Mouse (Mus musculus) heart, adult 2 months (tissue): Measurements from ENCODE around the gene Gm3336. TPM values are rescaled to one million over a fixed set of nuclear protein-coding genes. Genes with fewer than 3 reads are reported as not detected.
A peak's percentile ranks its signal among the peaks of the same experiment; 100 is the strongest.

Source experiments
- DNase-seq, 2 experiments: peaks; one replicate each; pipeline ENCODE4 v3.0.0; 2021
- H3K27ac ChIP-seq: fragments of 200-600 bp; 2 replicates; pipeline ENCODE4 v1.8.1; 2022
- H3K27me3 ChIP-seq: fragments of 200-500 bp; 2 replicates; pipeline ENCODE4 v1.6.1; 2012; ENCODE audit warnings: mild to moderate bottlenecking, low read length, inconsistent platforms, mixed read lengths; ENCODE audit not compliant: control insufficient read depth, insufficient read depth
- H3K36me3 ChIP-seq: fragments of 200-500 bp; 2 replicates; pipeline ENCODE4 v1.6.1; 2012; ENCODE audit warnings: low read length, inconsistent platforms; ENCODE audit not compliant: control insufficient read depth, insufficient read depth
- H3K4me1 ChIP-seq: fragments of 200-500 bp; 2 replicates; pipeline ENCODE4 v1.6.1; 2011; ENCODE audit warnings: low read length; ENCODE audit not compliant: control insufficient read depth, insufficient read depth
- H3K4me3 ChIP-seq: fragments of 200-600 bp; 2 replicates; pipeline ENCODE4 v1.8.1; 2022
- H3K79me2 ChIP-seq: fragments of 200-500 bp; replicated peaks from 2 replicates; pipeline ENCODE4 v1.6.1; 2012; ENCODE audit warnings: mild to moderate bottlenecking, inconsistent platforms, low read length, moderate library complexity, mixed read lengths; ENCODE audit not compliant: control insufficient read depth, insufficient read depth
- H3K9ac ChIP-seq: fragments of 200-500 bp; 2 replicates; pipeline ENCODE4 v1.6.1; 2012; ENCODE audit warnings: low read depth, mild to moderate bottlenecking, control low read depth, inconsistent platforms, low read length, mixed read lengths
- CTCF ChIP-seq: fragments of 200-600 bp; IDR thresholded peaks from 2 replicates; pipeline ENCODE4 v1.8.1; 2022; ENCODE audit warnings: antibody characterized with exemption, mild to moderate bottlenecking, moderate library complexity
- EP300 ChIP-seq: fragments of 200-500 bp; IDR thresholded peaks from 2 replicates; pipeline ENCODE4 v1.6.1; 2011; ENCODE audit warnings: low read depth, low read length, control low read depth; ENCODE audit not compliant: insufficient read depth
- POLR2A ChIP-seq: fragments of 200-500 bp; IDR thresholded peaks from 2 replicates; pipeline ENCODE4 v1.6.1; 2011; ENCODE audit warnings: mild to moderate bottlenecking, low read depth, low read length, control low read depth; ENCODE audit not compliant: insufficient read depth
- WGBS: fragments of 180-500 bp; shearing (Covaris S2); methylation state at CpG from one replicate; pipeline ENCODE4 v1.1.7; 2018; 5-methylcytosine and 5-hydroxymethylcytosine counted together
- intact Hi-C: fragments of 180-260 bp; cut with DNase I; formaldehyde crosslinking; loops from one replicate; pipeline ENCODE4 v1.15.1; 2025
- polyA plus RNA-seq: library from polyadenylated mRNA; depleted of rRNA; stranded (reverse); fragments of >200 nt; gene quantifications from 2 replicates; pipeline ENCODE4 v1.2.3, GENCODE M21; 2012
- total RNA-seq, 2 experiments: library from RNA; stranded (reverse); gene quantifications; 2 replicates each; pipeline ENCODE4 v1.2.3; 2021

The Gm3336 gene
- total and polyA plus RNA-seq, 3 experiments: not detected

DNA sequence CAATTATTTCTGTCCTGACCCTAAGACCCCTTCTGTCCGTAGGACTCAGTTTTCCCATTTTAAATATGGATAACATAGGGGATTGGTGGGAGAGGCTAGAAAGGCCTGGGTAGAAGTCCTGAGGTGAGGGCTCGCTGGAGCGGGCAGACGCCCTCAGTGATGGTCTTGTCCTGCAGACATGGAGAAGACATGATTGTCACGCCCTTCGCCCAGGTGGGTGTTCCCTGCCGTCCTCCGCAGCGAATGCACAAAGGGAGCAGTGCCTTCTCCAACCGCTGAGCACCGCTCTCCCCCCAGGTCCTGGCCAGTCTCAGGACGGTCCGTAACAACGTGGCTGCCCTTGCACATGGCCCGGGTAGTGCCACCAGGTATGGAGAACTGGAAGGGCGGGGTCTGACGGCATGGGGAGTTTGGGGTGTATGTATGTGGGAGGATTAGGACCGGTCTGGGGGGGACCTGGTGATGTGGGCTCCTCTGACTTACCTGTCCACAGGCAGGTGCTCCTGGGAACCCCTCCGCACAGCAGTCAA lies 27.4 kb downstream of the Gm3336 start:
- Histone ChIP-seq H3K27me3 (no peaks in the 10 kb centered on the region), H3K9ac (no peak overlapping the region), H3K79me2 (no peaks in the 10 kb centered on the region), H3K4me1 (peaks cover 11% of the 10 kb centered on the region), H3K4me3 (no peak overlapping the region), H3K36me3 (no peaks in the 10 kb centered on the region), H3K27ac (no peak overlapping the region)
- intact Hi-C loops: no loop called here
- 81% methylated on average over 19 of the region's 19 CpGs for WGBS
- no peak for DNase-seq
- TF ChIP-seq POLR2A (no peak), EP300 (no peak), CTCF (no peak)

- no peak overlapping the region for H3K4me3 ChIP-seq
- intact Hi-C loops: no loop called here
- TF ChIP-seq POLR2A (no peak), CTCF (no peak), EP300 (no peak)
These were observed 28.3 kb downstream of the Gm3336 start for GRCm38 (mm10) chr8:70746676-70747075.

DNA sequence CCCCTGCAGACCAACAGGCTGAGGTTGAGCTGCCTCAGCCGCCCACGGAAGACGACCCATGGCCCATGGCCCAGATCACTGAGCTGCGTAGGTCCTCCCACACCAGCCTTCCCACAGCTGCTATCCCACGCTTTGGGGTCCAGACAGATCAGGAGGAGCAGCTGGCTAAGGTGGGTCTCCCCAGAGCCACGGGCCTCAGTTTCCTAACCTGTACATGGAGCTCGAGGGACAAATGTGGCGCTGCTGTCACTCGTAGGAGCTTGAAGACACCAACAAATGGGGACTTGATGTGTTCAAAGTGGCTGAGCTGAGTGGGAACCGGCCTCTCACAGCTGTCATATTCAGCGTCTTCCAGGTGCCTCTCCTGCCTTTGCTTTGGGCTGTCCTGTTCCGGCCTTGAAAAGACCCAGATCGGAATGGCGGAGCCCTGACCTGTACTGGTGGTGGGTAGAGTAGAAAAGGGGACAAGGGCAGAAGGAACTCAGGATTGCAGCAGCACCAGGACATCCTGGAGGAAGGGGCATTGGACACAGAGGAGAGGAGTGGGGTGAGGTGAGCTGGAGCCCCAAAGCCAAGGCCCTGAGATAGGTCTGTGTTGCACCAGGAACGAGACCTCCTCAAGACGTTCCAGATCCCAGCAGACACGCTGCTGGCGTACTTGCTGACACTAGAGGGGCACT lies 29.0 kb downstream of the Gm3336 start:
- no peak for DNase-seq
- H3K79me2 ChIP-seq: no peaks in the 10 kb centered on the region
- peaks cover 5% of the 10 kb centered on the region for H3K4me1 ChIP-seq
- intact Hi-C loops: no loop called here
- no peak overlapping the region for H3K9ac ChIP-seq
- no peak for TF ChIP-seq POLR2A
- 81% methylated on average over 18 of the region's 18 CpGs for WGBS
- H3K36me3 ChIP-seq: no peaks in the 10 kb centered on the region
- H3K4me3 ChIP-seq: no peak overlapping the region
- H3K27ac ChIP-seq: no peak overlapping the region
- H3K27me3 ChIP-seq: no peaks in the 10 kb centered on the region

More at GRCm38 (mm10) chr8:70746676-70747075, 28.3 kb downstream of the Gm3336 start:
- no peak for DNase-seq
- Histone ChIP-seq H3K27ac (no peak overlapping the region), H3K79me2 (no peaks in the 10 kb centered on the region), H3K9ac (no peak overlapping the region), H3K27me3 (no peaks in the 10 kb centered on the region), H3K36me3 (no peaks in the 10 kb centered on the region), H3K4me1 (peaks cover 9% of the 10 kb centered on the region)
- WGBS: 82% methylated on average over 9 of the region's 9 CpGs

- Histone ChIP-seq H3K27me3 (no peaks in the 10 kb centered on the region), H3K36me3 (no peaks in the 10 kb centered on the region)
These were observed 30.1 kb downstream of the Gm3336 start for GRCm38 (mm10) chr8:70748246-70749096.

GRCm38 (mm10) chr8:70749097-70749674 lies 30.8 kb downstream of the Gm3336 start:
- TF ChIP-seq CTCF: no peak
- no peak for TF ChIP-seq POLR2A
- TF ChIP-seq EP300: no peak
- WGBS: 84% methylated on average over 19 of the region's 19 CpGs
- intact Hi-C loops: no loop called here
- Histone ChIP-seq H3K4me1 (peaks cover 11% of the 10 kb centered on the region), H3K9ac (no peak overlapping the region), H3K36me3 (peaks cover 3% of the 10 kb centered on the region; the same call in 1 of the 2 replicates), H3K79me2 (no peaks in the 10 kb centered on the region), H3K27me3 (no peaks in the 10 kb centered on the region), H3K4me3 (no peak overlapping the region), H3K27ac (no peak overlapping the region)
- no peak for DNase-seq

More at GRCm38 (mm10) chr8:70748246-70749096, 30.1 kb downstream of the Gm3336 start:
- DNase-seq: peak in 1 of 2 experiments; percentile 17
- Histone ChIP-seq H3K4me1 (peaks cover 7% of the 10 kb centered on the region), H3K4me3 (no peak overlapping the region), H3K79me2 (no peaks in the 10 kb centered on the region), H3K27ac (no peak overlapping the region), H3K9ac (no peak overlapping the region)
- TF ChIP-seq EP300 (no peak), POLR2A (no peak), CTCF (no peak)
- intact Hi-C loops: no loop called here
- 84% methylated on average over 23 of the region's 23 CpGs for WGBS
